Mouse (Mus musculus): ENCODE results near the gene Plcd3.

Plcd3 gene

GRCm38 (mm10) chr11:103020713-103021335 lies 80.6 kb downstream of the Plcd3 start:
- DNase-seq (ENCODE audit: low spot score in 2 of 2) = no peak

Measured in natural killer cell, adult 2 months (primary cell).